Mouse (Mus musculus) intestine, embryonic 16.5 days (tissue): ENCODE results near the gene Fam69a. TPM values are rescaled to one million over a fixed set of nuclear protein-coding genes. Genes with fewer than 3 reads are reported as not detected.
A peak's percentile ranks its signal among the peaks of the same experiment; 100 is the strongest.

ENCODE experiments used
- ATAC-seq: fragments of 200-750 bp; cut with Nextera tagmentation; 2 replicates; pipeline ENCODE4 v1.8.0; 2017; ENCODE audit warnings: moderate TSS enrichment, moderate library complexity
- H3K27ac ChIP-seq: fragments of 300-500 bp; sonication (generic); 2 replicates; pipeline ENCODE4 v1.5.1; 2014; ENCODE audit warnings: mild to moderate bottlenecking, low read length
- H3K27me3 ChIP-seq: fragments of 300-500 bp; sonication (generic); replicated peaks from 2 replicates; pipeline ENCODE4 v1.6.1; 2014; ENCODE audit warnings: low read length, control low read depth, mixed read lengths; ENCODE audit not compliant: control insufficient read depth, insufficient read depth
- H3K36me3 ChIP-seq: fragments of 300-500 bp; sonication (generic); 2 replicates; pipeline ENCODE4 v1.6.1; 2014; ENCODE audit warnings: low read length, control low read depth; ENCODE audit not compliant: control insufficient read depth, insufficient read depth
- H3K4me1 ChIP-seq: fragments of 300-500 bp; sonication (generic); 2 replicates; pipeline ENCODE4 v1.6.1; 2014; ENCODE audit warnings: low read length, control low read depth, mixed read lengths; ENCODE audit not compliant: control insufficient read depth, insufficient read depth
- H3K4me2 ChIP-seq: fragments of 300-500 bp; sonication (generic); 2 replicates; pipeline ENCODE4 v1.6.1; 2014; ENCODE audit warnings: low read depth, low read length, control low read depth
- H3K4me3 ChIP-seq: fragments of 300-500 bp; sonication (generic); 2 replicates; pipeline ENCODE4 v1.5.1; 2014; ENCODE audit warnings: mild to moderate bottlenecking, low read length
- H3K9ac ChIP-seq: fragments of 300-500 bp; sonication (generic); 2 replicates; pipeline ENCODE4 v1.6.1; 2014; ENCODE audit warnings: low read depth, low read length
- H3K9me3 ChIP-seq: fragments of 300-500 bp; sonication (generic); 2 replicates; pipeline ENCODE4 v1.6.1; 2016; ENCODE audit warnings: low read length, control low read depth; ENCODE audit not compliant: control insufficient read depth
- WGBS: fragments of 180-500 bp; shearing (Covaris S2); extraction: QIAGEN DNeasy Blood & Tissue Kit; methylation state at CpG from one replicate; pipeline ENCODE4 v1.1.7; 2014; 5-methylcytosine and 5-hydroxymethylcytosine counted together
- polyA plus RNA-seq: library from polyadenylated mRNA; unstranded; fragments of >200 nt; fragmentation: Nextera tagmentation; extraction: Ambion mirVana; gene quantifications from 2 replicates; pipeline ENCODE4 v1.2.1, GENCODE M21; 2015

The Fam69a gene
- polyA plus RNA-seq, 1 experiment from 2014 or later = 17.9 TPM

DNA sequence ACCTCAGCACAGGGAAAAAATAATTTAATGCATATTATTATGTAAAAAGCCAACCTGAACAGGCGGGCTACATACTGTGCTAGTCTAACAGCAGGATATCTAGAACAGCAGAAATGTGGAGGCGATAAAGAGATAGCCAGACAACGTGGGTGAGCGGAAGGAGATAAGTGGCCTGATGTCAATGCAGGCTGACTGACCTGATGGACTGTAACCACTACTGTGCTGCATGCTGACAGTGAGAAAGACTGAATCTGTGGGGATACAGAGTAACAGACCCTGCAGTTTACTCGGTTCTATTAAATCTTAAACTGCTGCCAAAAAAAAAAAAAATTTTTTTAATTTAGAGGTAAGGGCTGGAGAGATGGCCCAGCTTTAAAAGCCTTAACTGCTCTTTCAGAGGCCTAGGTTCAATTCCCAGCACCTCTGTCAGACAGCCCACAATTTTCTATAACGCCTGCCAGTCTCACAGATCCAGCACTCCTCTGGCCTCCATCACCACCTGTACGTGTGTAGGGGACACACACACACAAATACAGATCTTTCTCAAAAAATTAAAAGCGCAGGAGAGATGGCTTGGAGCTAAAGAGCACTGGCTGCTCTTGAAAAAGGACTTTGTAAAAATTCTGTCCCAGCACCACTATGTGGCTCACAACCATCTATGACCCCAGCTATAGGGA lies 27.1 kb downstream of the Fam69a start:
- ATAC-seq = no peak; the same call in 1 of the 2 replicates
- H3K4me2 ChIP-seq = no peak overlapping the region
- no peak overlapping the region for H3K4me3 ChIP-seq
- H3K4me1 ChIP-seq = peaks cover 11% of the 10 kb centered on the region; the same call in 1 of the 2 replicates
- H3K9me3 ChIP-seq = no peaks in the 10 kb centered on the region
- 80% methylated on average over 8 of the region's 8 CpGs for WGBS
- H3K9ac ChIP-seq = no peak overlapping the region
- H3K27me3 ChIP-seq = no peaks in the 10 kb centered on the region
- no peaks in the 10 kb centered on the region for H3K36me3 ChIP-seq
- H3K27ac ChIP-seq = no peak overlapping the region

DNA sequence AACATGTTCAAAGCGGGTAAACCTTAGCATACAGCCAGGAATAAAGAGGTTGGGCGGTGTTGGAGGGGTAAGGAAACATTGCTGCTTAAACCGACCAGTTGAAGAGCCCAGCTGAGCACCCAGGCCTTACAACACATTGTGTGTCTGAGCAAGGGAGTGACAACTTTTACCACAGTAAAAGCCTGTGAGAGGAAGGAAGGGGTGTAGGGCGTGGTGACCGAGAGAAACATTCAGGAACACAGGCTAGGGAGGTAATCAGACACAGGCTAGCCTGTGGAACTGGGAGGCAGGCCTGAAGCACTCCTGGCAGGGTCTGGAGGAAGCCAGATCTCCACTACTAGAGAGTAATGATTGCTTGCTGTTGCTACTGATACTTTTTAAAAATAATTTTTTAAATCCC lies 36.2 kb downstream of the Fam69a start:
- Histone ChIP-seq H3K4me1 (0 out of 2 replicates have a peak, but pooled peaks cover 2% of the 10 kb centered on the region), H3K27me3 (no peaks in the 10 kb centered on the region), H3K4me3 (no peak overlapping the region), H3K4me2 (no peak overlapping the region), H3K27ac (no peak overlapping the region), H3K9ac (no peak overlapping the region), H3K36me3 (no peaks in the 10 kb centered on the region), H3K9me3 (no peaks in the 10 kb centered on the region)
- no peak for ATAC-seq
- 72% methylated on average over 5 of the region's 5 CpGs for WGBS

DNA sequence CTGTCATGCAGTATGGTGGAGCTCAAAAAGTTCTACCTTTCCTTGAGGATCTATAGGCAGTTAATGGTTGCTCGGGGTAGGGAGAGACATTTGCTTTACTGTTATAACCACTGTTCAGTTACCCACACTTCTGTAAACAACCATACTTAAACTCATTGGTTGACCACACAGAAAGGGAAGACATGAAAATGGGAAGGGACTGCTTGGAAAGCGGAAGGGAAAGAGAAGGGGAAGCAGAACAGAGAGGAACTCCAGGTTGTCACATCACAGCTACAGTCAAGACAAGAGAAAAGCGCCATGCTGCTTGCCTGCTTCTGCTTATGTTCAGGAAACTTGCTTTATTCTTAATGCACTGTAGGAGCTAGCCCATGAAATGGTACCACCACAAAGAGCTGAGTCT lies 37.3 kb downstream of the Fam69a start:
- no peak overlapping the region for H3K27ac ChIP-seq
- H3K4me3 ChIP-seq = no peak overlapping the region
- ATAC-seq = no peak
- H3K9ac ChIP-seq = no peak overlapping the region
- H3K36me3 ChIP-seq = no peaks in the 10 kb centered on the region
- H3K9me3 ChIP-seq = no peaks in the 10 kb centered on the region
- WGBS = 81% methylated on average over 3 of the region's 3 CpGs
- no peak overlapping the region for H3K4me2 ChIP-seq
- 0 out of 2 replicates have a peak, but pooled peaks cover 2% of the 10 kb centered on the region for H3K4me1 ChIP-seq
- H3K27me3 ChIP-seq = no peaks in the 10 kb centered on the region

DNA sequence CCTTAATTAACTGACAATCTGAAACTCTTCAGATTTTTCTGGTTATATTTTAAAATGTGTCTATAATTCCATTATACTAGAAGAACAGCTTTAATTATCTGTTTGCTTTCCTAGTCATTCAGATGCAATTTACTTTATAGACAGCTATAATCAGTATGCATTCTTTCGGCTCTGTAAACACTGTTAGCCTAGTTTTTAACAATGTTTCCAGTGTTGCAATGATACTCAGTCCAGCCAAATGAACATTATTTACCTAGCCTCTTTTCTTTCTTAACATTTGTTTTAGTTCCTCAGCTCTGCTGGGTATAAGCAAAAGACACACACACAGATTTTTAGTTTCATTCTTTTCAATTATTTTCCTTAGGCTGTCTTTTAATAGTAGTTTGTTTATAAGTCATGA lies 38.0 kb downstream of the Fam69a start:
- no peak overlapping the region for H3K4me3 ChIP-seq
- H3K9ac ChIP-seq = no peak overlapping the region
- H3K27ac ChIP-seq = no peak overlapping the region
- H3K9me3 ChIP-seq = no peaks in the 10 kb centered on the region
- no peaks in the 10 kb centered on the region for H3K36me3 ChIP-seq
- WGBS = 52% methylated on average over 1 of the region's 1 CpGs
- 0 out of 2 replicates have a peak, but pooled peaks cover 2% of the 10 kb centered on the region for H3K4me1 ChIP-seq
- H3K27me3 ChIP-seq = no peaks in the 10 kb centered on the region
- no peak overlapping the region for H3K4me2 ChIP-seq
- no peak for ATAC-seq

DNA sequence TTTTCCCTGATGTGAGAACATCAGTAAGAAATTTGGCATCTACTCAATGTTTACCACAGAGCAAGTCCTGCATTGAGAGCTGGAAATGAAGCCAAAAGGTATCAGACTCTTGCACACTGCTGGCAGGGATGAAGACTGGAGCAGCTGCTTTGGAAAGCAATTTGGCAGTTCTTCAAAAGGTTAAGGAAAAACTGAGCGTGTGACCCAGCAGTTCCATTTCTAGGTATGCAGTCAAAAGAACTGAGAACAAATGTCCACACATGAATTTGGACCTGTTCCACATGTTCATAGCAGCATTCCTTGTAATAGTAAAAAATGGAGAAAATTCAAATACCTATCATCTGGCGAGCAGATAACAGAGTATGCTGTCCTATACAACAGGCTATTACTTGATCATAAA lies 39.3 kb downstream of the Fam69a start:
- H3K9ac ChIP-seq = no peak overlapping the region
- no peak overlapping the region for H3K4me3 ChIP-seq
- ATAC-seq = peak; percentile 56; the same call in 1 of the 2 replicates
- H3K27ac ChIP-seq = 0 out of 2 replicates have a peak overlapping the region, but pooled peaks have one; percentile 24
- H3K27me3 ChIP-seq = no peaks in the 10 kb centered on the region
- H3K9me3 ChIP-seq = no peaks in the 10 kb centered on the region
- WGBS = 61% methylated on average over 2 of the region's 2 CpGs
- H3K36me3 ChIP-seq = no peaks in the 10 kb centered on the region
- H3K4me1 ChIP-seq = 0 out of 2 replicates have a peak, but pooled peaks cover 2% of the 10 kb centered on the region
- H3K4me2 ChIP-seq = no peak overlapping the region

DNA sequence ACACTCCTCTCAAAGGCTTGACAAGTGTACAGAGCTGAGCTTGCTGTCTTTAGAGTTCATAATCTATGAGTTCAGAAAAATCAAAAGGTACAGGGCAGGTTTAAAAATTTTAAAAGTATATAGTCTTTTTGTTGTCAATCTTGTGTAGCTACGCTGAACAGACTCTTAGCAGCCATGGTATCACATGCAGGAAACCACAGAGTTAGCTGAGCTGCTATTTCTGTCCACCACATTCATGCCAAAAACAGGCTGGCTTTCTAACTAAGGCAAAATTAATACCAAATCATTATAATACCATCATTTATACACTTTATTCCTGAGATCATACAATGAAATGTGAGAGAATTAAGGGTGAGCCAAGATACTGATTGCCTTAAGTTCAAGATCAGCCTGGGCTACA lies 40.4 kb downstream of the Fam69a start:
- WGBS = 94% methylated on average over 1 of the region's 1 CpGs
- Histone ChIP-seq H3K4me1 (0 out of 2 replicates have a peak, but pooled peaks cover 2% of the 10 kb centered on the region), H3K36me3 (no peaks in the 10 kb centered on the region), H3K27ac (no peak overlapping the region), H3K9ac (no peak overlapping the region), H3K4me2 (no peak overlapping the region), H3K9me3 (no peaks in the 10 kb centered on the region), H3K4me3 (no peak overlapping the region), H3K27me3 (no peaks in the 10 kb centered on the region)
- no peak for ATAC-seq

DNA sequence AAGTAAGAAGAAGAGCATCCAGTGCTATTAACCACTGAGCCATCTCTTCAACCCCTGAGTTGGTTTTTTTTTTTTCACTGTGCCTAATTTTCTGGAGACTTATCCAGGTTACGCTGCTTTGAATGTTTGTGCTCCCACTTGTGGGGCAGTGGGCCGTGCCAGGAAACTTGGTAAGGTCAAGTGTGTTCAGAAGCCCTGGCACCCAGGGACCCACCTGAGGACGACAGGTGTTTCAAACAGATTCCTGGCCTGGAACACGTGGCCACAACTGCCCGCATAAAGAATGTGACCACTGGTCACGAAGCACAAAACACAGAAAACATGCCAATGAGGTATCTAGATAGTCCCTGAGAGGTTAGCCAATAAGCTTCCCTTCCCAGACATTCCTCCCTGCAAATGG lies 43.4 kb downstream of the Fam69a start:
- Histone ChIP-seq H3K27me3 (no peaks in the 10 kb centered on the region), H3K9me3 (no peaks in the 10 kb centered on the region), H3K4me1 (0 out of 2 replicates have a peak, but pooled peaks cover 2% of the 10 kb centered on the region), H3K27ac (no peak overlapping the region), H3K4me3 (no peak overlapping the region), H3K4me2 (no peak overlapping the region), H3K36me3 (no peaks in the 10 kb centered on the region), H3K9ac (no peak overlapping the region)
- ATAC-seq = no peak
- WGBS = 93% methylated on average over 6 of the region's 6 CpGs

DNA sequence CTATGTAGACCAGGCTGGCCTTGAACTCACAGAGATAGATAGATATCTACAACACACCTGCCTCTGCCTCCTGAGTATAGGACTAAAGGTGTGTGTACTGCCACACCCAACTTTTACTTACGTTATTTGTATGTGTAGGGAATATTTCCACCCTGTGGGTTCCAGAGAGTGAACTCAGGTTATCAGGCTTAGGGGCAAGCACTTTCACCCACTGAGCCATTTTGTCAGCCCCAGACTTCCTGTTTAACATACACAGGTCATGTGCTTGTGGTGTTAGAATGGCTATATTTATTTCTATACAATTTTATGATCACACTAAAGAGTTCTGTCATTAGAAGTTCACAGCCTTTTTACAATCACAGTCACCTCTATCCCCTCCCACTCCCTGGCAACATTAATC lies 43.9 kb downstream of the Fam69a start:
- H3K9me3 ChIP-seq = no peaks in the 10 kb centered on the region
- no peak for ATAC-seq

DNA sequence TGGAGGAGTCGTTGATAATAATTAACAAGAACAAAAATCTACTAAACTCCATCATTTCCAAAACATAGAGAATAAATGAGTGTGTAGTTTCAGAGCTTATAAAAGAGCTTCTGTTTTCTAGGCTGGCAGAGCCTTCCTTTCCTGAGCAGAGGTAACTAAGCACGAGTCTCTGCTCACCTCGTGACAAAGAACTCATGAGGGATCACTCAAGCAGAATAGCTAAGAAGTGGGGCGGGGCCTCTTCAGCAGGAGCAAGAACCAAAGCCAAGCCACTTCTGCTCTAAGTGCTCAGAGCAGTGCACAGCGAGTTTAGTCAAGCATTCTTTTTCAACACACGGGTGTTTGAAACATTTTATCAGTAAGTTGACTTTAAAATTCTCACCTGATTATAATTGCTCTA lies 45.7 kb downstream of the Fam69a start:
- no peak for ATAC-seq
- Histone ChIP-seq H3K27ac (no peak overlapping the region), H3K4me2 (no peak overlapping the region), H3K9ac (no peak overlapping the region), H3K36me3 (no peaks in the 10 kb centered on the region), H3K27me3 (no peaks in the 10 kb centered on the region), H3K9me3 (no peaks in the 10 kb centered on the region; the same call in 1 of the 2 replicates), H3K4me1 (no peaks in the 10 kb centered on the region), H3K4me3 (no peak overlapping the region)
- WGBS = 58% methylated on average over 6 of the region's 6 CpGs

More for the DNA sequence above, 43.9 kb downstream of the Fam69a start:
- WGBS = 83% methylated on average over 1 of the region's 1 CpGs
- Histone ChIP-seq H3K4me2 (no peak overlapping the region), H3K36me3 (no peaks in the 10 kb centered on the region), H3K4me1 (0 out of 2 replicates have a peak, but pooled peaks cover 2% of the 10 kb centered on the region), H3K4me3 (no peak overlapping the region), H3K27me3 (no peaks in the 10 kb centered on the region), H3K27ac (no peak overlapping the region), H3K9ac (no peak overlapping the region)
